Mouse (Mus musculus) embryonic facial prominence, embryonic 13.5 days (tissue): ENCODE data around the gene Ccdc180. TPM values are rescaled to one million over a fixed set of nuclear protein-coding genes. Genes with fewer than 3 reads are reported as not detected.

ENCODE experiments used
- ATAC-seq: fragments of 200-750 bp; cut with Nextera tagmentation; 2 replicates; pipeline ENCODE4 v1.8.0; 2017; ENCODE audit warnings: low read depth; ENCODE audit not compliant: insufficient number of reproducible peaks, insufficient read depth, low FRiP score, low TSS enrichment
- H3K27ac ChIP-seq: fragments of 300-500 bp; sonication (generic); 2 replicates; pipeline ENCODE4 v1.5.1; 2015; ENCODE audit warnings: moderate library complexity, mild to moderate bottlenecking, inconsistent platforms
- H3K27me3 ChIP-seq: fragments of 300-500 bp; sonication (generic); 2 replicates; pipeline ENCODE4 v1.6.1; 2015; ENCODE audit warnings: mild to moderate bottlenecking, inconsistent platforms
- H3K36me3 ChIP-seq: fragments of 300-500 bp; sonication (generic); 2 replicates; pipeline ENCODE4 v1.6.1; 2015; ENCODE audit warnings: mild to moderate bottlenecking, inconsistent platforms
- H3K4me1 ChIP-seq: fragments of 300-500 bp; sonication (generic); 2 replicates; pipeline ENCODE4 v1.6.1; 2015; ENCODE audit warnings: inconsistent platforms
- H3K4me2 ChIP-seq: fragments of 300-500 bp; sonication (generic); 2 replicates; pipeline ENCODE4 v1.6.1; 2015; ENCODE audit warnings: moderate library complexity, mild to moderate bottlenecking, inconsistent platforms
- H3K4me3 ChIP-seq: fragments of 300-500 bp; sonication (generic); 2 replicates; pipeline ENCODE4 v1.5.1; 2015; ENCODE audit warnings: mild to moderate bottlenecking, inconsistent platforms
- H3K9ac ChIP-seq: fragments of 300-500 bp; sonication (generic); 2 replicates; pipeline ENCODE4 v1.6.1; 2015; ENCODE audit warnings: mild to moderate bottlenecking, inconsistent platforms
- H3K9me3 ChIP-seq: fragments of 300-500 bp; sonication (generic); 2 replicates; pipeline ENCODE4 v1.6.1; 2016; ENCODE audit warnings: inconsistent platforms
- WGBS: fragments of 180-500 bp; shearing (Covaris S2); methylation state at CpG from one replicate; pipeline ENCODE4 v1.1.7; 2015; ENCODE audit warnings: mixed read lengths; 5-methylcytosine and 5-hydroxymethylcytosine counted together
- polyA plus RNA-seq: library from polyadenylated mRNA; unstranded; fragments of >200 nt; fragmentation: Nextera tagmentation; extraction: Ambion mirVana; gene quantifications from 2 replicates; pipeline ENCODE4 v1.2.1, GENCODE M21; 2015

Ccdc180 gene
- polyA plus RNA-seq, 1 experiment from 2014 or later: not detected

GRCm38 (mm10) chr4:45917091-45917490, 27.0 kb downstream of the Ccdc180 start:
- Histone ChIP-seq H3K27ac (no peak overlapping the region), H3K27me3 (no peaks in the 10 kb centered on the region), H3K4me1 (no peaks in the 10 kb centered on the region), H3K36me3 (no peaks in the 10 kb centered on the region), H3K4me3 (no peak overlapping the region), H3K4me2 (no peak overlapping the region), H3K9me3 (no peaks in the 10 kb centered on the region), H3K9ac (no peak overlapping the region)
- 80% methylated on average over 7 of the region's 7 CpGs for WGBS
- no peak for ATAC-seq

GRCm38 (mm10) chr4:45921663-45922435, 31.7 kb downstream of the Ccdc180 start:
- Histone ChIP-seq H3K9me3 (no peaks in the 10 kb centered on the region), H3K4me3 (no peak overlapping the region), H3K4me1 (no peaks in the 10 kb centered on the region), H3K9ac (no peak overlapping the region), H3K27me3 (no peaks in the 10 kb centered on the region), H3K27ac (no peak overlapping the region), H3K4me2 (no peak overlapping the region), H3K36me3 (no peaks in the 10 kb centered on the region)
- 86% methylated on average over 10 of the region's 10 CpGs for WGBS
- ATAC-seq: no peak

GRCm38 (mm10) chr4:45924011-45924410, 33.9 kb downstream of the Ccdc180 start:
- H3K9ac ChIP-seq: no peak overlapping the region
- 90% methylated on average over 4 of the region's 4 CpGs for WGBS
- H3K27ac ChIP-seq: no peak overlapping the region
- no peaks in the 10 kb centered on the region for H3K4me1 ChIP-seq
- no peaks in the 10 kb centered on the region for H3K36me3 ChIP-seq
- no peak for ATAC-seq
- H3K4me3 ChIP-seq: no peak overlapping the region
- no peak overlapping the region for H3K4me2 ChIP-seq
- no peaks in the 10 kb centered on the region for H3K27me3 ChIP-seq
- H3K9me3 ChIP-seq: no peaks in the 10 kb centered on the region

- no peak overlapping the region for H3K27ac ChIP-seq
- H3K27me3 ChIP-seq: no peaks in the 10 kb centered on the region
- no peak overlapping the region for H3K4me2 ChIP-seq
- H3K4me1 ChIP-seq: no peaks in the 10 kb centered on the region
- no peaks in the 10 kb centered on the region for H3K36me3 ChIP-seq
- WGBS: 85% methylated on average over 4 of the region's 4 CpGs
- H3K4me3 ChIP-seq: no peak overlapping the region
- no peaks in the 10 kb centered on the region for H3K9me3 ChIP-seq
- H3K9ac ChIP-seq: no peak overlapping the region
- ATAC-seq: no peak
These were observed 38.5 kb downstream of the Ccdc180 start for GRCm38 (mm10) chr4:45928561-45928960.

- Histone ChIP-seq H3K4me2 (peak overlapping the region; percentile 14; the same call in 1 of the 2 replicates), H3K4me3 (no peak overlapping the region), H3K27me3 (no peaks in the 10 kb centered on the region), H3K4me1 (no peaks in the 10 kb centered on the region), H3K27ac (no peak overlapping the region), H3K9me3 (no peaks in the 10 kb centered on the region), H3K9ac (no peak overlapping the region), H3K36me3 (no peaks in the 10 kb centered on the region)
- 26% methylated on average over 13 of the region's 13 CpGs for WGBS
- ATAC-seq: no peak
These were observed 51.5 kb downstream of the Ccdc180 start for GRCm38 (mm10) chr4:45941628-45942044.

GRCm38 (mm10) chr4:45947729-45948128, 57.6 kb downstream of the Ccdc180 start:
- Histone ChIP-seq H3K4me2 (no peak overlapping the region), H3K36me3 (no peaks in the 10 kb centered on the region), H3K9me3 (no peaks in the 10 kb centered on the region), H3K27me3 (no peaks in the 10 kb centered on the region), H3K4me3 (no peak overlapping the region), H3K4me1 (no peaks in the 10 kb centered on the region), H3K9ac (no peak overlapping the region), H3K27ac (no peak overlapping the region)
- no peak for ATAC-seq
- WGBS: 75% methylated on average over 8 of the region's 8 CpGs

- Histone ChIP-seq H3K27me3 (no peaks in the 10 kb centered on the region), H3K4me3 (no peak overlapping the region), H3K4me2 (no peak overlapping the region), H3K36me3 (no peaks in the 10 kb centered on the region), H3K4me1 (no peaks in the 10 kb centered on the region), H3K9ac (no peak overlapping the region), H3K9me3 (no peaks in the 10 kb centered on the region), H3K27ac (no peak overlapping the region)
- no peak for ATAC-seq
- 76% methylated on average over 7 of the region's 7 CpGs for WGBS
These were observed 59.2 kb downstream of the Ccdc180 start for GRCm38 (mm10) chr4:45949109-45949848.

GRCm38 (mm10) chr4:45951830-45952229, 61.7 kb downstream of the Ccdc180 start:
- H3K27me3 ChIP-seq: no peaks in the 10 kb centered on the region
- no peaks in the 10 kb centered on the region for H3K4me1 ChIP-seq

GRCm38 (mm10) chr4:45953025-45953919, 63.2 kb downstream of the Ccdc180 start:
- 92% methylated on average over 23 of the region's 23 CpGs for WGBS
- ATAC-seq: no peak
- Histone ChIP-seq H3K9me3 (0 out of 2 replicates have a peak, but pooled peaks cover 3% of the 10 kb centered on the region), H3K9ac (no peak overlapping the region), H3K36me3 (no peaks in the 10 kb centered on the region), H3K4me2 (no peak overlapping the region), H3K4me3 (no peak overlapping the region), H3K27me3 (no peaks in the 10 kb centered on the region), H3K4me1 (no peaks in the 10 kb centered on the region), H3K27ac (no peak overlapping the region)

More at GRCm38 (mm10) chr4:45951830-45952229, 61.7 kb downstream of the Ccdc180 start:
- Histone ChIP-seq H3K9ac (no peak overlapping the region), H3K9me3 (0 out of 2 replicates have a peak, but pooled peaks cover 3% of the 10 kb centered on the region), H3K4me2 (no peak overlapping the region), H3K36me3 (no peaks in the 10 kb centered on the region), H3K27ac (no peak overlapping the region), H3K4me3 (no peak overlapping the region)
- ATAC-seq: no peak
- WGBS: 96% methylated on average over 18 of the region's 18 CpGs

- Histone ChIP-seq H3K9me3 (0 out of 2 replicates have a peak, but pooled peaks cover 3% of the 10 kb centered on the region), H3K36me3 (no peaks in the 10 kb centered on the region), H3K4me2 (no peak overlapping the region), H3K27me3 (no peaks in the 10 kb centered on the region), H3K4me1 (no peaks in the 10 kb centered on the region), H3K9ac (no peak overlapping the region), H3K4me3 (no peak overlapping the region), H3K27ac (no peak overlapping the region)
- ATAC-seq: no peak
- 78% methylated on average over 4 of the region's 4 CpGs for WGBS
These were observed 65.1 kb downstream of the Ccdc180 start for GRCm38 (mm10) chr4:45955235-45955634.

- 90% methylated on average over 8 of the region's 8 CpGs for WGBS
- Histone ChIP-seq H3K9ac (no peak overlapping the region), H3K4me1 (no peaks in the 10 kb centered on the region), H3K27ac (no peak overlapping the region), H3K36me3 (no peaks in the 10 kb centered on the region), H3K9me3 (0 out of 2 replicates have a peak, but pooled peaks cover 3% of the 10 kb centered on the region), H3K4me3 (no peak overlapping the region), H3K27me3 (no peaks in the 10 kb centered on the region), H3K4me2 (no peak overlapping the region)
- no peak for ATAC-seq
These were observed 66.0 kb downstream of the Ccdc180 start for GRCm38 (mm10) chr4:45956131-45956530.
